Mouse (Mus musculus) liver, adult 2 months (tissue): Measurements from ENCODE around the gene Syde1. TPM values are rescaled to one million over a fixed set of nuclear protein-coding genes. Genes with fewer than 3 reads are reported as not detected.
"Not testable (repeated sequence)": the region's sequence is repeated elsewhere in the genome, so short reads cannot be mapped to it uniquely, and the experiment has no call there.

Experiments used
- DNase-seq: peaks from one replicate; pipeline ENCODE4 v3.0.0-alpha.2; 2011; ENCODE audit warnings: low read depth, low spot score; ENCODE audit errors: extremely low read depth
- H3K27ac ChIP-seq: fragments of 200-500 bp; replicated peaks from 2 replicates; pipeline ENCODE4 v1.5.1; 2012; ENCODE audit warnings: low read depth, mild to moderate bottlenecking, control low read depth, inconsistent platforms, low read length; ENCODE audit not compliant: insufficient read depth
- H3K27me3 ChIP-seq: fragments of 200-500 bp; 2 replicates; pipeline ENCODE4 v1.6.1; 2012; ENCODE audit warnings: mild to moderate bottlenecking, moderate library complexity, low read length, inconsistent platforms; ENCODE audit not compliant: control insufficient read depth, insufficient read depth
- H3K36me3 ChIP-seq: fragments of 200-500 bp; 2 replicates; pipeline ENCODE4 v1.6.1; 2012; ENCODE audit warnings: low read length, inconsistent platforms; ENCODE audit not compliant: control insufficient read depth, insufficient read depth
- H3K4me1 ChIP-seq: fragments of 200-500 bp; 2 replicates; pipeline ENCODE4 v1.6.1; 2011; ENCODE audit warnings: low read length; ENCODE audit not compliant: control insufficient read depth, insufficient read depth
- H3K4me3 ChIP-seq: fragments of 200-500 bp; 2 replicates; pipeline ENCODE4 v1.5.1; 2011; ENCODE audit warnings: low read depth, mild to moderate bottlenecking, control low read depth, low read length, moderate library complexity; ENCODE audit not compliant: insufficient read depth
- H3K79me2 ChIP-seq: fragments of 200-500 bp; 2 replicates; pipeline ENCODE4 v1.6.1; 2012; ENCODE audit warnings: inconsistent platforms, mild to moderate bottlenecking, low read length, moderate library complexity; ENCODE audit not compliant: control insufficient read depth, insufficient read depth
- H3K9ac ChIP-seq: fragments of 200-500 bp; 2 replicates; pipeline ENCODE4 v1.6.1; 2012; ENCODE audit warnings: low read depth, mild to moderate bottlenecking, control low read depth, inconsistent platforms, low read length
- CTCF ChIP-seq: fragments of 200-500 bp; IDR thresholded peaks from 2 replicates; pipeline ENCODE4 v1.5.1; 2011; ENCODE audit warnings: low read depth, low read length, control low read depth
- POLR2A ChIP-seq: fragments of 200-500 bp; IDR thresholded peaks from 2 replicates; pipeline ENCODE4 v1.6.1; 2011; ENCODE audit warnings: low read length, control low read depth; ENCODE audit not compliant: insufficient read depth; ENCODE audit errors: extremely low read depth
- WGBS: fragments of 180-500 bp; shearing (Covaris S2); methylation state at CpG from one replicate; pipeline ENCODE4 v1.1.7; 2018; 5-methylcytosine and 5-hydroxymethylcytosine counted together
- polyA plus RNA-seq: library from polyadenylated mRNA; depleted of rRNA; stranded (reverse); fragments of >200 nt; gene quantifications from 2 replicates; pipeline ENCODE4 v1.2.3, GENCODE M21; 2012; rRNA removed
- total RNA-seq: library from RNA; depleted of rRNA; stranded (reverse); fragments of >200 nt; gene quantifications from 2 replicates; pipeline ENCODE4 v1.2.3, GENCODE M21; 2014; rRNA removed

The Syde1 gene
- total RNA-seq (0.74 and 0.94 TPM in 2 replicates), polyA plus RNA-seq (2.5 and 3.4 TPM in 2 replicates)

DNA sequence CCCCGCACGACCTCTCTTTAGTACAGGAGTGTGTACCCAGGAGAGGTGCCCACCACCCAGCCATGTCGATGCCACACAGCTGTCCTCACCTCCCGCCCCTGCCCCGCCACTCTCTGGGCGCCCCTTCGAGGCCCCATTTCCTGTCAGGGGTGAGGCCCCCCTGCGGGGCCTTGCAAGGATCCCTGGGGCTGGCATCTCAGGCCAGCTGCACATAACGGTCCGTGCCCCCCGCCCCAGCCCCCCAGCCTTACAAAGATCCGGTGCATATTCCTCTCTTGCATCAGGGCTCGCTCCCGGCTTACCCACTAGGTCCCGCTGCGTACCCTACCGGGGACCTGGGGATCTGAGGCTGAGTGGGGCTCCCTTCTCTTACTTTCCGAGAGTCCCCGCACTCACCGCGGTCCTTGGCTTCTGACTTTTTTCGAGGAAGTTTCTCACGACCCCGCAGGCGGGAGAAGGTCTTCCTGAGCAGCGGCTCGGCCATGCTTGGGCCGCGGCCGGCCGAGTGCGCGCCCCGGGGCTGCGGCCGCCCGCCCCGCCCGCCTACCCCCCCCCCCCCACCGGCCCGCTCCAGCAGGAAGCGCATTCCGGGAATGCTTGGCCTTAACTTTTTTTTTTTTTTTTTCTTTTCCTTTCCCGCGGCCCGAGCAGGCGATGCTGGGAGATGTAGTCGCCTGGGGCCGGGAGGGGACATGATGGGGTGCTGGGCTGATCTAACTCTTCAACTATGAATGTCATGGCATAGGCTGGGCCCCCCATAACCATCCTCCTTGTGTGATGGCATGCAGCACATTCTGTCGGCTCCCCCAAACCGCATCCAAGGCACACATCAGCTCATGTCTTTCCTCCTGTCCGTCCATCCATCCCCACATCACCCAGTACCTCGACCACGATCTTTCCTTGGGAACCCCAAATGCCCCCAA is at the start of gene Syde1:
Gene Syde1, minus strand, starts transcription at position 559 of the 923 bp plus-strand sequence.
- Histone ChIP-seq H3K9ac (peak within 1 kb of the TSS; percentile 77), H3K36me3 (no peaks in the 10 kb centered on the region), H3K4me1 (no peaks in the 10 kb centered on the region), H3K27ac (peak within 1 kb of the TSS; percentile 75), H3K27me3 (peaks cover 15% of the 10 kb centered on the region; the same call in 1 of the 2 replicates), H3K4me3 (peak within 1 kb of the TSS; percentile 77), H3K79me2 (no peaks in the 10 kb centered on the region)
- TF ChIP-seq CTCF (no peak), POLR2A (0 out of 2 replicates have a peak, but pooled peaks have one; percentile 17)
- WGBS: 8% methylated on average over 53 of the region's 54 CpGs
- no peak for DNase-seq

DNA sequence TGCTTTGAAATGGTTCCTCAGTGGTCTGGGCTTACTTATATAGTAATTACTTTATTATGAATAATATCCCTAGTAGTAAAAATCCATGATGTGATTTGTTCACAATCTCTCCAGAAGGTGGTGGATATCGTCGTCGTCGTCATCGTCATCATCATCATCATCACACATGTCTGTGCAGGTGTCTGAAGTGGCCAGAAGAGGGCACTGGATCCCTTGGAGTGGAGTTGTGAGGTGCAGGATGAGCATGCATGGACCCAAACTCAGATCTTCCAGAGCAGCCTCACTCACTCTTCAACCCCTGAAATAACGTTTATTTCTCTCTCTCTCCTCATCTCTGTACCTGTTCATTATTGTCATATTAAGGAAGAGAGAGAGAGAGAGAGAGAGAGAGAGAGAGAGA is 40.5 kb upstream of the Syde1 start:
- H3K36me3 ChIP-seq: no peaks in the 10 kb centered on the region
- DNase-seq: peak; percentile 30
- no peak overlapping the region for H3K4me3 ChIP-seq

DNA sequence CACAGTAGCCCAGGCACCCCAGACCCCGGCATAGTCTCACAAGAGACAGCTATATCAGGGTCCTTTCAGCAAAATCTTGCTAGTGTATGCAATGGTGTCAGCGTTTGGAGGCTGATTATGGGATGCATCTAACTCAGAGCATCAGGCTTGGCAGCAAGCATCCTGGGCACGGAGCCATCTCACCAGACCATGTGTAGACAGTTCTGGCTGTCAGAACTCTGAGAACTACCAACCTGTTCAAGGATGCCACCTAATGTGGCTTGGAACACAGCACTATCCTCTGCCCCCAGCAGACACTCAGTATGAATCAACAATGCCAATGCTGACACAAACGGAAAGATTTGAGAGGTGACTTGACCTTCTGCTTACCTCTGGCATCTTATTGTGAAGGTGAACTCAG is 38.4 kb upstream of the Syde1 start:
- H3K79me2 ChIP-seq: no peaks in the 10 kb centered on the region
- no peak for DNase-seq
- no peak overlapping the region for H3K4me3 ChIP-seq
- TF ChIP-seq CTCF (no peak), POLR2A (no peak)
- H3K27ac ChIP-seq: no peak overlapping the region
- H3K27me3 ChIP-seq: no peaks in the 10 kb centered on the region
- WGBS: 75% methylated on average over 4 of the region's 4 CpGs
- no peaks in the 10 kb centered on the region for H3K36me3 ChIP-seq
- no peaks in the 10 kb centered on the region for H3K4me1 ChIP-seq
- no peak overlapping the region for H3K9ac ChIP-seq

More for the DNA sequence above, 40.5 kb upstream of the Syde1 start:
- TF ChIP-seq POLR2A: no peak
- peak; percentile 77 for TF ChIP-seq CTCF
- Histone ChIP-seq H3K27ac (no peak overlapping the region), H3K27me3 (no peaks in the 10 kb centered on the region), H3K79me2 (no peaks in the 10 kb centered on the region), H3K9ac (no peak overlapping the region), H3K4me1 (no peaks in the 10 kb centered on the region)
- 12% methylated on average over 6 of the region's 6 CpGs for WGBS

DNA sequence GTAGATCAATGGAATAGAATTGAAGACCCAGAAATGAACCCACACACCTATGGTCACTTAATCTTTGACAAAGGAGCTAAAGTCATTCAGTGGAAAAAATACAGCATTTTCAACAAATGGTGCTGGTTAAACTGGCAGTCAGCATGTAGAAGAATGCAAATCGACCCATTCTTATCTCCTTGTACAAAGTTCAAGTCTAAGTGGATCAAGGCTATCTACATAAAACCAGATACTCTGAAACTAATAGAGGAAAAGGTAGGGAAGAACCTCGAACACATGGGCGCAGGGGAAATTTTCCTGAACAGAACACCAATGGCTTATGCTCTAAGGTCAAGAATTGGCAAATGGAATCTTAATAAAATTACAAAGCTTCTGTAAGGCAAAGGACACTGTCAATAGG is 31.4 kb upstream of the Syde1 start:
- H3K27me3 ChIP-seq, H3K27ac ChIP-seq, H3K4me3 ChIP-seq, H3K4me1 ChIP-seq, H3K36me3 ChIP-seq, H3K79me2 ChIP-seq, H3K9ac ChIP-seq: not testable (repeated sequence)
- DNase-seq: peak; percentile 66
- 24% methylated on average over 3 of the region's 3 CpGs for WGBS

DNA sequence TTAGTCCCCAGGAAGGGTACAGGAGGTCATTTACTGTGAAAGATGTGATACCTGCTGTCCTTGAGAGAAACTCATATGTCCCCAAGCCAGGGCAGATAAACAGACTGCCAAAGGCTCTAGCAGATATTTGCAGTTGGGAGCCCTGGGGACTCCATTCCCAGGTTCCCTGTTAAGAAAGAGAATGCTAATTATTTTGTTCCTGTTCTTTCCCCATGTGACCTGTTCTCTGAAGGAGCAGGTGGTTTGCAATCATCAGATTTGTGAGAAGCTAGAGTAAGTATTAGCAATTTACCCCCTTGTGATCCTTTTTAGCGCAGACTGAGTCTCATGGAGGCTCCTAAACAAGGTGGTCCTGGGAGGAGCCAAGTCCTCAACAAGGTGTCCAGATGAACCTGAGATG is 26.2 kb upstream of the Syde1 start, which contains the start of gene Olfr1357:
Gene Olfr1357, minus strand, starts transcription at position 101 of the 400 bp plus-strand sequence.
- Histone ChIP-seq H3K27ac (no peak within 1 kb of the TSS), H3K9ac (no peak within 1 kb of the TSS), H3K79me2 (no peaks in the 10 kb centered on the region), H3K4me3 (no peak within 1 kb of the TSS), H3K36me3 (no peaks in the 10 kb centered on the region), H3K27me3 (no peaks in the 10 kb centered on the region; the same call in 1 of the 2 replicates), H3K4me1 (peaks cover 7% of the 10 kb centered on the region; the same call in 1 of the 2 replicates)
- no peak for DNase-seq
- 83% methylated on average over 1 of the region's 1 CpGs for WGBS
- TF ChIP-seq CTCF: no peak

DNA sequence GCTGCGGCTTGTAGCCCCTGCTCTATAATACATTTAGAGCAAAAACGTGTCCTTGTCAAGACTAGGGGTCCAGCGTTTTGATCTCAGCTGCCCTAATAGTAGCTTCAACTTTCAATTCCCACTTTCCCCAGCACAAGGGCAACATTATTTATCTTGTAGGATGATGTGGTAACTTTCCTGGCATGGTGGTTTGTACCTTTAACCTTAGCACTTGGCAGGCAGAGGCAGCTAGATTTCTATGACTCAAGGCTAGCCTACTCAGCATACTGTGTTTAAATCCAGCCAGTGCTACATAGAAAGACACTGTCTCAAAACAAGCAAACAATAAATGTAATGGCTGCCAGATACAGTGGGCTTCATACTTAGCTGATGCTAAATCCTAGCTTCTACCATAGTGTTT is 15.8 kb upstream of the Syde1 start:
- 33% methylated on average over 3 of the region's 3 CpGs for WGBS

More for the DNA sequence above, 15.8 kb upstream of the Syde1 start:
- Histone ChIP-seq H3K4me3 (no peak overlapping the region), H3K79me2 (no peaks in the 10 kb centered on the region), H3K27ac (no peak overlapping the region), H3K27me3 (0 out of 2 replicates have a peak, but pooled peaks cover 3% of the 10 kb centered on the region), H3K4me1 (peaks cover 5% of the 10 kb centered on the region; the same call in 1 of the 2 replicates), H3K9ac (no peak overlapping the region), H3K36me3 (no peaks in the 10 kb centered on the region)
- peak; percentile 97 for DNase-seq
- no peak for TF ChIP-seq CTCF
- no peak for TF ChIP-seq POLR2A
